Mouse (Mus musculus) bone marrow, adult 2 months (tissue): ENCODE measurements around the gene Ppm1j.

Source experiments
- CTCF ChIP-seq: fragments of 200-500 bp; IDR thresholded peaks from 2 replicates; pipeline ENCODE4 v1.5.1; 2011; ENCODE audit warnings: low read length, control low read depth; ENCODE audit not compliant: control insufficient read depth, insufficient read depth
- POLR2A ChIP-seq: fragments of 200-500 bp; IDR thresholded peaks from 2 replicates; pipeline ENCODE4 v1.6.1; 2011; ENCODE audit warnings: low read depth, mild to moderate bottlenecking, control low read depth, low read length, borderline replicate concordance; ENCODE audit not compliant: control insufficient read depth

GRCm38 (mm10) chr3:104815346-104815745 is 34.5 kb downstream of the Ppm1j start:
- no peak for TF ChIP-seq POLR2A
- no peak for TF ChIP-seq CTCF
